Mouse (Mus musculus): ENCODE measurements at regions not wholly inside any gene's neighbourhood (a gene's known extent, or its start where the extent isn't known, plus 50 kb on each side); places are given as distances from the start of the nearest gene placed in this dataset.

GRCm38 (mm10) chr1:90470996-90471395, 131.8 kb upstream of the Cops8 start:
- Histone ChIP-seq H3K27me3 (ENCODE audit: control insufficient read depth) (no peaks in the 10 kb centered on the region), H3K36me3 (ENCODE audit: control insufficient read depth) (no peaks in the 10 kb centered on the region), H3K4me1 (ENCODE audit: control insufficient read depth) (no peaks in the 10 kb centered on the region), H3K4me3 (replicated peaks) (no peak overlapping the region), H3K9me3 (ENCODE audit: control insufficient read depth, low read length) (no peaks in the 10 kb centered on the region; the same call in 1 of the 2 replicates)
- TF ChIP-seq GATA1 (IDR thresholded peaks at IDR 0.05; ENCODE audit: low read length) (no peak), TAL1 (IDR thresholded peaks at IDR 0.05; ENCODE audit: low read length) (no peak)

GRCm38 (mm10) chr1:90471806-90472205, 131.0 kb upstream of the Cops8 start:
- Histone ChIP-seq H3K4me3 (replicated peaks) (no peak overlapping the region), H3K27me3 (ENCODE audit: control insufficient read depth) (no peaks in the 10 kb centered on the region), H3K9me3 (ENCODE audit: control insufficient read depth, low read length) (no peaks in the 10 kb centered on the region; the same call in 1 of the 2 replicates), H3K4me1 (ENCODE audit: control insufficient read depth) (no peaks in the 10 kb centered on the region), H3K36me3 (ENCODE audit: control insufficient read depth) (no peaks in the 10 kb centered on the region)
- no peak for TF ChIP-seq TAL1 (IDR thresholded peaks at IDR 0.05; ENCODE audit: low read length)
- no peak for TF ChIP-seq GATA1 (IDR thresholded peaks at IDR 0.05; ENCODE audit: low read length)

GRCm38 (mm10) chr1:90475060-90475813, 127.5 kb upstream of the Cops8 start:
- TF ChIP-seq GATA1 (IDR thresholded peaks at IDR 0.05; ENCODE audit: low read length): no peak
- TF ChIP-seq TAL1 (IDR thresholded peaks at IDR 0.05; ENCODE audit: low read length): no peak
- peaks cover 9% of the 10 kb centered on the region; the same call in 1 of the 2 replicates for H3K9me3 ChIP-seq (ENCODE audit: control insufficient read depth, low read length)
- no peaks in the 10 kb centered on the region for H3K4me1 ChIP-seq (ENCODE audit: control insufficient read depth)
- no peak overlapping the region for H3K4me3 ChIP-seq (replicated peaks)
- H3K36me3 ChIP-seq (ENCODE audit: control insufficient read depth): no peaks in the 10 kb centered on the region
- no peaks in the 10 kb centered on the region for H3K27me3 ChIP-seq (ENCODE audit: control insufficient read depth)

- H3K9me3 ChIP-seq (ENCODE audit: control insufficient read depth, low read length): peaks cover 15% of the 10 kb centered on the region
- TF ChIP-seq GATA1 (IDR thresholded peaks at IDR 0.05; ENCODE audit: low read length) (no peak), TAL1 (IDR thresholded peaks at IDR 0.05; ENCODE audit: low read length) (no peak)
These were observed 126.1 kb upstream of the Cops8 start for GRCm38 (mm10) chr1:90476556-90477243.

GRCm38 (mm10) chr1:90478839-90479238, 123.9 kb upstream of the Cops8 start:
- Histone ChIP-seq H3K4me3 (replicated peaks) (no peak overlapping the region), H3K27me3 (ENCODE audit: control insufficient read depth) (no peaks in the 10 kb centered on the region), H3K9me3 (ENCODE audit: control insufficient read depth, low read length) (peaks cover 15% of the 10 kb centered on the region), H3K4me1 (ENCODE audit: control insufficient read depth) (no peaks in the 10 kb centered on the region), H3K36me3 (ENCODE audit: control insufficient read depth) (no peaks in the 10 kb centered on the region)
- TF ChIP-seq TAL1 (IDR thresholded peaks at IDR 0.05; ENCODE audit: low read length) (no peak), GATA1 (IDR thresholded peaks at IDR 0.05; ENCODE audit: low read length) (no peak)

More at GRCm38 (mm10) chr1:90476556-90477243, 126.1 kb upstream of the Cops8 start:
- H3K4me1 ChIP-seq (ENCODE audit: control insufficient read depth): no peaks in the 10 kb centered on the region
- no peak overlapping the region for H3K4me3 ChIP-seq (replicated peaks)
- no peaks in the 10 kb centered on the region for H3K36me3 ChIP-seq (ENCODE audit: control insufficient read depth)
- no peaks in the 10 kb centered on the region for H3K27me3 ChIP-seq (ENCODE audit: control insufficient read depth)

- H3K4me3 ChIP-seq (replicated peaks): no peak overlapping the region
- H3K4me1 ChIP-seq (ENCODE audit: control insufficient read depth): no peaks in the 10 kb centered on the region
- TF ChIP-seq GATA1 (IDR thresholded peaks at IDR 0.05; ENCODE audit: low read length): no peak
- no peak for TF ChIP-seq TAL1 (IDR thresholded peaks at IDR 0.05; ENCODE audit: low read length)
- no peaks in the 10 kb centered on the region for H3K27me3 ChIP-seq (ENCODE audit: control insufficient read depth)
- H3K36me3 ChIP-seq (ENCODE audit: control insufficient read depth): no peaks in the 10 kb centered on the region
- peaks cover 15% of the 10 kb centered on the region for H3K9me3 ChIP-seq (ENCODE audit: control insufficient read depth, low read length)
These were observed 121.5 kb upstream of the Cops8 start for GRCm38 (mm10) chr1:90481247-90481646.

GRCm38 (mm10) chr1:90481708-90482107, 121.1 kb upstream of the Cops8 start:
- Histone ChIP-seq H3K27me3 (ENCODE audit: control insufficient read depth) (no peaks in the 10 kb centered on the region), H3K4me1 (ENCODE audit: control insufficient read depth) (no peaks in the 10 kb centered on the region), H3K36me3 (ENCODE audit: control insufficient read depth) (no peaks in the 10 kb centered on the region), H3K4me3 (replicated peaks) (no peak overlapping the region), H3K9me3 (ENCODE audit: control insufficient read depth, low read length) (peaks cover 18% of the 10 kb centered on the region)
- no peak for TF ChIP-seq TAL1 (IDR thresholded peaks at IDR 0.05; ENCODE audit: low read length)
- no peak for TF ChIP-seq GATA1 (IDR thresholded peaks at IDR 0.05; ENCODE audit: low read length)

- H3K4me3 ChIP-seq (replicated peaks): no peak overlapping the region
- TF ChIP-seq TAL1 (IDR thresholded peaks at IDR 0.05; ENCODE audit: low read length): no peak
- TF ChIP-seq GATA1 (IDR thresholded peaks at IDR 0.05; ENCODE audit: low read length): no peak
These were observed 116.4 kb upstream of the Cops8 start for GRCm38 (mm10) chr1:90486349-90486839.

GRCm38 (mm10) chr1:90487886-90488285, 114.9 kb upstream of the Cops8 start:
- Histone ChIP-seq H3K9me3 (ENCODE audit: control insufficient read depth, low read length) (peaks cover 4% of the 10 kb centered on the region; the same call in 1 of the 2 replicates), H3K4me1 (ENCODE audit: control insufficient read depth) (no peaks in the 10 kb centered on the region), H3K27me3 (ENCODE audit: control insufficient read depth) (no peaks in the 10 kb centered on the region), H3K4me3 (replicated peaks) (no peak overlapping the region), H3K36me3 (ENCODE audit: control insufficient read depth) (no peaks in the 10 kb centered on the region)
- TF ChIP-seq GATA1 (IDR thresholded peaks at IDR 0.05; ENCODE audit: low read length) (no peak), TAL1 (IDR thresholded peaks at IDR 0.05; ENCODE audit: low read length) (no peak)

More at GRCm38 (mm10) chr1:90486349-90486839, 116.4 kb upstream of the Cops8 start:
- Histone ChIP-seq H3K36me3 (ENCODE audit: control insufficient read depth) (no peaks in the 10 kb centered on the region), H3K27me3 (ENCODE audit: control insufficient read depth) (no peaks in the 10 kb centered on the region), H3K4me1 (ENCODE audit: control insufficient read depth) (no peaks in the 10 kb centered on the region), H3K9me3 (ENCODE audit: control insufficient read depth, low read length) (peaks cover 4% of the 10 kb centered on the region; the same call in 1 of the 2 replicates)

Data from erythroblast, embryonic 14.5 days (primary cell).